Mouse (Mus musculus): Measurements from ENCODE around the gene Fam162b. TPM values are rescaled to one million over a fixed set of nuclear protein-coding genes. Genes with fewer than 3 reads are reported as not detected.
A peak's percentile ranks its signal among the peaks of the same experiment; 100 is the strongest.

The Fam162b gene
- polyA plus RNA-seq (2016; fragmentation: Nextera tagmentation; extraction: Ambion mirVana): 4.6 and 5.6 TPM in 2 replicates

- WGBS: 1% methylated on average over 19 of the region's 19 CpGs
- peak within 1 kb of the TSS; percentile 57 for H3K4me3 ChIP-seq
- peaks cover 21% of the 10 kb centered on the region for H3K27me3 ChIP-seq (ENCODE audit: low read depth, poor library complexity, severe bottlenecking)
- H3K4me1 ChIP-seq: peaks cover 12% of the 10 kb centered on the region
- H3K36me3 ChIP-seq: no peaks in the 10 kb centered on the region
- DNase-seq (ENCODE audit: low spot score): peak; percentile 39
- peak within 1 kb of the TSS; percentile 34; the same call in 1 of the 2 replicates for H3K27ac ChIP-seq (replicated peaks)
- H3K9me3 ChIP-seq (replicated peaks): no peaks in the 10 kb centered on the region
Observed at GRCm38 (mm10) chr10:51590139-51590574, at the start of gene Fam162b. Gene Fam162b (minus strand): TSS chr10:51590517.

GRCm38 (mm10) chr10:51631411-51632136, 41.3 kb upstream of the Fam162b start, which contains the start of gene Gprc6a:
Gene Gprc6a (minus strand): TSS chr10:51631461.
- H3K4me1 ChIP-seq: no peaks in the 10 kb centered on the region
- H3K4me3 ChIP-seq: no peak within 1 kb of the TSS
- H3K36me3 ChIP-seq: no peaks in the 10 kb centered on the region
- H3K27ac ChIP-seq (replicated peaks): no peak within 1 kb of the TSS
- WGBS: 80% methylated on average over 8 of the region's 8 CpGs
- no peaks in the 10 kb centered on the region for H3K9me3 ChIP-seq (replicated peaks)
- H3K27me3 ChIP-seq (ENCODE audit: low read depth, poor library complexity, severe bottlenecking): no peaks in the 10 kb centered on the region
- DNase-seq (ENCODE audit: low spot score): no peak

- no peak for DNase-seq (ENCODE audit: low spot score)
- 89% methylated on average over 3 of the region's 3 CpGs for WGBS
- H3K4me1 ChIP-seq: peaks cover 4% of the 10 kb centered on the region
- no peak overlapping the region for H3K27ac ChIP-seq (replicated peaks)
- no peaks in the 10 kb centered on the region for H3K36me3 ChIP-seq
- no peaks in the 10 kb centered on the region for H3K27me3 ChIP-seq (ENCODE audit: low read depth, poor library complexity, severe bottlenecking)
- H3K4me3 ChIP-seq: no peak overlapping the region
- H3K9me3 ChIP-seq (replicated peaks): no peaks in the 10 kb centered on the region
Observed at GRCm38 (mm10) chr10:51621193-51621592, 30.9 kb upstream of the Fam162b start.

- peaks cover 4% of the 10 kb centered on the region for H3K4me1 ChIP-seq
- H3K27ac ChIP-seq (replicated peaks): no peak overlapping the region
- H3K36me3 ChIP-seq: no peaks in the 10 kb centered on the region
- H3K4me3 ChIP-seq: no peak overlapping the region
- DNase-seq (ENCODE audit: low spot score): no peak
- H3K9me3 ChIP-seq (replicated peaks): no peaks in the 10 kb centered on the region
- H3K27me3 ChIP-seq (ENCODE audit: low read depth, poor library complexity, severe bottlenecking): no peaks in the 10 kb centered on the region
- 59% methylated on average over 7 of the region's 7 CpGs for WGBS
Observed at GRCm38 (mm10) chr10:51620126-51620525, 29.8 kb upstream of the Fam162b start.

DNA sequence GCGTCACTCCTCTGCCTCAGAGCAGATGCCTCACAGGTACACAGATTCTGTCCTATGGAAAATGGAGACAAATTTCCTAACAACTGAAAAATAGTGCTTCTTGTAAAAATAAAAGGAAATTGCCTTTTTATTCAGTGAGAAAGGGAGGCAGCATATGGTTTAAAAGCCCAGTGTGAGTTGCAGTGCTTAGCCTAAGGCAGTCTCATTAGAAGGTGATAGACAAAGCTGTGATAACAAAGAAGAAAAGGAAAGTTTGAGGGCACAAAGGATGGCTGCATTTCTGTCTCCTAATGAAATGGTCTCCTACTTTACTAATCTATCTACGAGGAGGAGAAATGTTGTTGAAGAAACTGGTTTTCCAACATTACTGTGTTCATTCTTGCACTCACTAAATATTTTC, 28.2 kb upstream of the Fam162b start:
- H3K4me3 ChIP-seq: no peak overlapping the region
- 84% methylated on average over 2 of the region's 2 CpGs for WGBS
- H3K27ac ChIP-seq (replicated peaks): no peak overlapping the region
- DNase-seq (ENCODE audit: low spot score): no peak
- no peaks in the 10 kb centered on the region for H3K36me3 ChIP-seq
- peaks cover 4% of the 10 kb centered on the region for H3K4me1 ChIP-seq
- H3K27me3 ChIP-seq (ENCODE audit: low read depth, poor library complexity, severe bottlenecking): no peaks in the 10 kb centered on the region
- H3K9me3 ChIP-seq (replicated peaks): no peaks in the 10 kb centered on the region

GRCm38 (mm10) chr10:51614826-51615590, 24.7 kb upstream of the Fam162b start:
- Histone ChIP-seq H3K4me1 (peaks cover under 1% of the 10 kb centered on the region; the same call in 1 of the 2 replicates), H3K27me3 (ENCODE audit: low read depth, poor library complexity, severe bottlenecking) (no peaks in the 10 kb centered on the region), H3K4me3 (no peak overlapping the region), H3K9me3 (replicated peaks) (no peaks in the 10 kb centered on the region), H3K36me3 (no peaks in the 10 kb centered on the region), H3K27ac (replicated peaks) (no peak overlapping the region)
- no peak for DNase-seq (ENCODE audit: low spot score)
- WGBS: 78% methylated on average over 11 of the region's 11 CpGs

DNA sequence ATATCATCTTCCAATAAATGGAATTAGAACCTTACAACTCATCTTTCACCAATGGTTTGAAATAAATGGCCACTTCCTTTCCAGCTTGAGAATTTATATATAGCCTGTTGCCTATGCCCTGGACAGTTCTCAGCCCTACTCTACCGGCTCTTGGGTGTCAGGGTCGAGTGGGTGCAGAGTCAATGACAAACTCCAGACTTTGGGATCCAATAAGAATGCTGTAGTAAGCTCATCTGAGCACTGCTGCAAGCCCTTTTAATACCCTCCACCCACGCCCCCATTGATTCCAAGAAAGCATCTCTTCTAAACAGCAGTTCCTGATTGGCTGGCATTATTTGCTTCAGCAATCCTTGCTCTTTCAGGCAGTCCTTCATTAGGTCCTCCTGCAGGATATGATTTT, 23.1 kb upstream of the Fam162b start:
- Histone ChIP-seq H3K36me3 (no peaks in the 10 kb centered on the region), H3K4me3 (no peak overlapping the region), H3K27ac (replicated peaks) (no peak overlapping the region), H3K9me3 (replicated peaks) (no peaks in the 10 kb centered on the region), H3K4me1 (no peaks in the 10 kb centered on the region), H3K27me3 (ENCODE audit: low read depth, poor library complexity, severe bottlenecking) (no peaks in the 10 kb centered on the region)
- no peak for DNase-seq (ENCODE audit: low spot score)
- WGBS: 80% methylated on average over 3 of the region's 3 CpGs

DNA sequence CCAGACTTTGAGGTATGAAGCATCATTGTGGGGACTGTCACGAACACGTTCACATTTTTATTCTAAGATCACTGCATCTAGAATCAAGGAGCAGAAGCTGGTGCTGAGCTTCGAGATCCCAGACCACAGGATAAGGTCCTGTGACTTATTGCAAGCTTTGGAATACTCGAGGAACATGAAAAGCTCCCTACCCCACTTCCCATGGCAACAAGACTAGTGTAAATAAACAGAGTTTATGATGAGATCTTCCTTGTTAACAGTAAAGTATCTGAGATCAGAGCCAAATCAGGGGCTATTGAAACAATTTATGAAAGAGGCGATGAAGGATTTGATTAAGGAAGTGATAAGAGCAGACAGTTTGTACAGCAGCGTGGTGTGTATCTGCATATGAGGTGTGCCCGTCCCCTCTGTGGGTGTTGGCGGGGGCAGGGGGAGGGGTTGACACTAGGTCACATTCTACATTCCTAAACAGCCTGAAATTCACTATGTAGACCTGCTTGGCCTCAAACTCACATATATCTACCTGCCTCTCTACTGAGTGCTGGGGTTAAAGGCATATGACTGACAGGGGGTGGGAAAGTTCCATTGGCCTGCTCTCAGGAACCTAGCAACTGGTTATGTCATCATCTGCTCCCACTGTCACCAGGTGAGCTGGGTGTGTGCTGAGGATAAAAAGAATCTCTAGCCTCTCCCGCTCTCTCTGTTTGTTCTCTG, 21.8 kb upstream of the Fam162b start:
- Histone ChIP-seq H3K4me3 (no peak overlapping the region), H3K27ac (replicated peaks) (no peak overlapping the region), H3K36me3 (no peaks in the 10 kb centered on the region), H3K4me1 (no peaks in the 10 kb centered on the region), H3K27me3 (ENCODE audit: low read depth, poor library complexity, severe bottlenecking) (no peaks in the 10 kb centered on the region), H3K9me3 (replicated peaks) (no peaks in the 10 kb centered on the region)
- DNase-seq (ENCODE audit: low spot score): no peak
- WGBS: 82% methylated on average over 9 of the region's 9 CpGs

DNA sequence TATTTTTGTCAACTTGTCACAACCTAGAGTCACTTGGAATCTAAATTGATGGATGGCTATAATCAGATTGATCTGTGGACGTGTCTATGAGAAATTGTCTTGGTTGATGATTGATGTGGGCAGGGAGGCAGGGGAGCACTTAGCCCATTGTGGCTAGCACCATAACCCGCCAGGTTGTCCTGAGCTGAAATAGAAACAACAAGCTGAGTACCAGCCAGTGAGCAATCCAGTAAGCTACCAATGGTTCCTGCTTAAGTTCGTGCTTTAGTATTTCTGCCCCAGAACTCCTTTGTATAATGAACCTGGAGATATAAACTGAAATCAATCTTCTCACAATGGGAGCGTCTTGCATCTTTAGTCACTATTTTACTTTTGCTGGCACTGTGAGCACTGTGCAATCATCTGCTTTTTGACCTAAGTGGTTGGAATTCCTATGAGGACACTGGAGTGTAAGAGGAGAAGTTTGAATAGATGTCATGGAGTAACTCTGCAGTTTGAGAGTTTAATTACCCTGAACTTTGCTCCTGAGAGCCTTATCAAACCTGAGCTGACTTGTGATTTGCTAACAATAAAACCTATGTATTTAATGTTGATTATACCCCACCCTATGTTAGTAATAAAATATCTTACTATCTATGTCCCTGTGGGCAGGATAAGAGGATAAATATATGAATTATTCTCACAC, 19.6 kb upstream of the Fam162b start:
- DNase-seq (ENCODE audit: low spot score): no peak
- no peaks in the 10 kb centered on the region for H3K9me3 ChIP-seq (replicated peaks)
- no peak overlapping the region for H3K27ac ChIP-seq (replicated peaks)
- H3K27me3 ChIP-seq (ENCODE audit: low read depth, poor library complexity, severe bottlenecking): no peaks in the 10 kb centered on the region
- no peak overlapping the region for H3K4me3 ChIP-seq
- no peaks in the 10 kb centered on the region for H3K36me3 ChIP-seq
- no peaks in the 10 kb centered on the region for H3K4me1 ChIP-seq
- WGBS: 87% methylated on average over 4 of the region's 4 CpGs

- DNase-seq (ENCODE audit: low spot score): no peak
- WGBS: 85% methylated on average over 9 of the region's 9 CpGs
- Histone ChIP-seq H3K4me1 (no peaks in the 10 kb centered on the region), H3K9me3 (replicated peaks) (no peaks in the 10 kb centered on the region), H3K27me3 (ENCODE audit: low read depth, poor library complexity, severe bottlenecking) (no peaks in the 10 kb centered on the region), H3K27ac (replicated peaks) (no peak overlapping the region), H3K4me3 (no peak overlapping the region), H3K36me3 (no peaks in the 10 kb centered on the region)
Observed at GRCm38 (mm10) chr10:51596928-51597635, 6.8 kb upstream of the Fam162b start.

DNA sequence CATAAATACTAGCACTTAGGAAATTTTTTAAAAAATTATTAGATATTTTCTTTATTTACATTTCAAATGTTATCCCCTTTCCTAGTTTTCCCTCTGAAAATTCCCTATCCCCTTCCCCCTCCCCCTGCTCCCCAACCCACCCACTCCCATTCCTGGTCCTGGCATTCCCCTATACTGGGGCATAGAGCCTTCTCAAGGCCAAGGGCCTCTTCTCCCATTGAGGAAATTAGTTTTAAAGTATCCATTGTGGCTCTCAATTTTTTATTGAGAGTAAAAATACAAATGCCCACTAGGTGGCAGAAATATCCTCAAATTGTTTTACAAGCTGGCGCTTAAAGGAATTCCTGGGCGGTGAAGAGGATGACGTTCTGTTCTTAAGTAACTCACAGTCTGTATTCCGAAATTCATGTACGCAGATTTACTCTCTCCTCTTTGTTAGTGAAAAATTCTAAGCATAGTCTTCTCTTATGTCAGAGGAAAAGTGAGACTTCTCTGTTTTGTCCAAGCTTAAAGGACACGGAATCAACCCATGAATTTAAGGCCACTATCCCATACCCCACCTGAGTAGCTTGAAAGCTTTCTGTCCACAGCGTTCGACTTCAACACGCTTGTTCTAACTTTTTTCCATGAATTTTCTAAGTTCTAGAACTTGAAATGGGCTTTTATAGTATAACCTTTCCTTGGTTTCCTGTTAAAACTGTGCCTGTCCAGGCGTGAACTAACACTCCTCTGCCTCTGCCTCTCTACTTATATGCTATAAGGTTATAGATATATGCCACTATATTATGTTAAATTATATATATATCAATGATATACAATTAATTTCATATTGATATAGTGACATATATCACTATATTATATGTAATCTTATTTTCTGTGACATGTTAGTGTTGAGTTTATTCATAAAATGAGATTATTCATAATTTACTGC, 4.9 kb upstream of the Fam162b start:
- peaks cover 2% of the 10 kb centered on the region for H3K4me1 ChIP-seq
- H3K27ac ChIP-seq (replicated peaks): no peak overlapping the region
- no peak for DNase-seq (ENCODE audit: low spot score)
- no peak overlapping the region for H3K4me3 ChIP-seq
- no peaks in the 10 kb centered on the region for H3K9me3 ChIP-seq (replicated peaks)
- WGBS: 47% methylated on average over 10 of the region's 10 CpGs
- peaks cover 8% of the 10 kb centered on the region; the same call in 1 of the 2 replicates for H3K27me3 ChIP-seq (ENCODE audit: low read depth, poor library complexity, severe bottlenecking)
- no peaks in the 10 kb centered on the region for H3K36me3 ChIP-seq

Measured in midbrain, embryonic 10.5 days (tissue).